Mouse (Mus musculus): ENCODE results near the gene Manba. TPM values are rescaled to one million over a fixed set of nuclear protein-coding genes. Genes with fewer than 3 reads are reported as not detected.

Manba gene
- polyA plus RNA-seq, 1 experiment from 2014 or later: 20.1 TPM

DNA sequence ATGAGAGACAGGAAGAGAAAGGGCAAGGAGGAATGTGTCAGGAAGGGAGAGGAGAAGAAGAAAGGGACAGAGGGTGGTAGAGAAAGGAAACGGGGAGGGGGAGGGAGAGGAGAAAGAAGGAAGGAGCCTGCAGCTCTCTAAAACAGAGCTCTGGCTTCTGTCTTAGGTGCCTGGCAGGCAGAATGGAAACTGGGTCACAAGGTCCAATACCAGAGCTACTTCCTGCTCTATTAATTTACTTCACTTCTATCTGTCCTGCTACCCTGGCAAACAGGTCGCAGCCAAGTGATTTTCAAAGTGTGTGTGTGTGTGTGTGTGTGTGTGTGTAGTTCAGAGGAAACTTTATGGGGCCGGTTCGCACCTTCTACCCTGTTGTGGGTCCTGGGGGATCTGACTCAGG lies 93.8 kb downstream of the Manba start:
- 42% methylated on average over 4 of the region's 4 CpGs for WGBS
- H3K4me3 ChIP-seq (ENCODE audit: low read length): no peak overlapping the region

DNA sequence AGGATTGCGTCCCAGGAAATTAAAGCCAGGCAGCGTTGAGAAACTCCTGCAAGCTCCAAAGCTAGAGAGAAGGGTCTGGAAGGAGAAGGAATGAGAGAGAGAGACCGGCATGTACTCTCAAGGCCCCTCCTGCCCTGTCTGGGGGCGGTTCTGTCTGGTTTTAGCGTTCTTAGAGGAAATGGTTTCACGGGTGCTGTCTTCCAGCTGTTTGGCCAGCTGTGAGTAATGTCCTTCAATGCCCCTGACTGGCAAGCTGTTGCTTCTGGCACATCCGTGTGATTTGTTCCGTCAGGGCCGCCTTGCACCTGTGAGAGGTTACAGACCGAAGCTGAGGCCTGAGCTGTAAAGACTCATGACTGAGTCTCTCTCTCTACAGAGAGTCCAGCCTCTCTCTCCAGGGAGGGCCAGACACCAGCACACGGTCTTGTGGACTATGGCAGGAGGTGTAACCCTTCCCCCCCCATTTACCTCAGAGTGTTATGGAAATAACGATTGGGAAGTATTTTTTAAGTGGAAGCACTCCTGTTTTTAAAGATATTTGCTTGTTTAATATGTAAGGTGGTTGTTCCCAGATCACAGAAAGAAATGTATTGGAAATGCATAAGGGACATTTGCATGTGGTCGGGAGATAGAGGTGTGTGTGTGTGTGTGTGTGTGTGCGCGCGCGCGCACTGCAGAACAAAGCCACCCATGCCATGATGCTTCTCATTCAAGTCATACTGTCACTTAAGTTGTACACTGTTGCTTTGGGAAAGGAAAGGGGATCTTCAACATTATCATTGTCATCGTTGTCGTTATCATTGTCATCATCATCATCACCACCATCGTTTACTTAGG lies 95.2 kb downstream of the Manba start:
- 67% methylated on average over 21 of the region's 21 CpGs for WGBS
- H3K4me3 ChIP-seq (ENCODE audit: low read length): no peak overlapping the region
- no peaks in the 10 kb centered on the region for H3K27me3 ChIP-seq (replicated peaks; ENCODE audit: control insufficient read depth, insufficient read depth, low read length)
- H3K9ac ChIP-seq (ENCODE audit: low read depth, low read length): no peak overlapping the region
- ATAC-seq: 0 out of 2 replicates have a peak, but pooled peaks have one; percentile 30
- no peak overlapping the region for H3K4me2 ChIP-seq (ENCODE audit: low read depth, low read length)
- H3K4me1 ChIP-seq (ENCODE audit: control insufficient read depth, insufficient read depth, low read length): peaks cover 6% of the 10 kb centered on the region; the same call in 1 of the 2 replicates
- no peaks in the 10 kb centered on the region for H3K9me3 ChIP-seq (ENCODE audit: control insufficient read depth, low read length)
- peaks cover 6% of the 10 kb centered on the region for H3K36me3 ChIP-seq (ENCODE audit: control insufficient read depth, insufficient read depth, low read length)
- no peak overlapping the region for H3K27ac ChIP-seq (ENCODE audit: low read length)

More for the DNA sequence above, 93.8 kb downstream of the Manba start:
- H3K4me2 ChIP-seq (ENCODE audit: low read depth, low read length): no peak overlapping the region
- H3K4me1 ChIP-seq (ENCODE audit: control insufficient read depth, insufficient read depth, low read length): peaks cover 6% of the 10 kb centered on the region; the same call in 1 of the 2 replicates
- no peak for ATAC-seq
- H3K36me3 ChIP-seq (ENCODE audit: control insufficient read depth, insufficient read depth, low read length): no peaks in the 10 kb centered on the region
- no peak overlapping the region for H3K9ac ChIP-seq (ENCODE audit: low read depth, low read length)
- H3K27me3 ChIP-seq (replicated peaks; ENCODE audit: control insufficient read depth, insufficient read depth, low read length): no peaks in the 10 kb centered on the region
- H3K27ac ChIP-seq (ENCODE audit: low read length): peak overlapping the region; percentile 10; the same call in 1 of the 2 replicates
- no peaks in the 10 kb centered on the region for H3K9me3 ChIP-seq (ENCODE audit: control insufficient read depth, low read length)

DNA sequence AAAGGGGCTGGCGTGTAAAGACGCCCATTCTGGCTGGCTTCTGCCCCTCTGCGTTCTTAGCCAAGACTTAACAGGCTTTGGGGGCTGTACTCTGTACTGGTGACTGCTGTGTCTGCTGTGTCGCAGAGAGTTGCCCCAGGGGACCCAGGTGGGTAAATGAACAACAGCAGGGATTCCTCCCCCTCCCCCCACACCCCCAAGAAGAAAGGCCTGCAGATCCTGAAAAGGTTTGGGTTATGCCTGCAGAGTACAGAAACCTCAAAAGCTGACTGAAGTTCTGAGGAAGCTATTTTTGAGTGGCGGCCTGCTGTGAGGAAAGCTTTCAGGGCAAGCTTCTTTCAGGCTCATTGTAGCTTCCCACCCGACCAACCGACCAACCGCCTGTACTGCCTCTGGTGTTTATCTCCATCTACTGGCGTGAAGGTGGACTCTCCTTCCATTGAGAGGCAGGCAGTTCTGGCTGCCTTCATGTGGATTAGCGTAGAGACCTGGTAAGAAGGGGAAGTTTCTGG lies 96.3 kb downstream of the Manba start:
- H3K4me3 ChIP-seq (ENCODE audit: low read length): no peak overlapping the region
- H3K27ac ChIP-seq (ENCODE audit: low read length): no peak overlapping the region
- peak; percentile 52; the same call in 1 of the 2 replicates for ATAC-seq
- peaks cover 9% of the 10 kb centered on the region for H3K36me3 ChIP-seq (ENCODE audit: control insufficient read depth, insufficient read depth, low read length)
- H3K9me3 ChIP-seq (ENCODE audit: control insufficient read depth, low read length): no peaks in the 10 kb centered on the region
- no peak overlapping the region for H3K9ac ChIP-seq (ENCODE audit: low read depth, low read length)
- 37% methylated on average over 10 of the region's 10 CpGs for WGBS
- no peak overlapping the region for H3K4me2 ChIP-seq (ENCODE audit: low read depth, low read length)
- H3K4me1 ChIP-seq (ENCODE audit: control insufficient read depth, insufficient read depth, low read length): peaks cover 6% of the 10 kb centered on the region; the same call in 1 of the 2 replicates
- H3K27me3 ChIP-seq (replicated peaks; ENCODE audit: control insufficient read depth, insufficient read depth, low read length): no peaks in the 10 kb centered on the region

DNA sequence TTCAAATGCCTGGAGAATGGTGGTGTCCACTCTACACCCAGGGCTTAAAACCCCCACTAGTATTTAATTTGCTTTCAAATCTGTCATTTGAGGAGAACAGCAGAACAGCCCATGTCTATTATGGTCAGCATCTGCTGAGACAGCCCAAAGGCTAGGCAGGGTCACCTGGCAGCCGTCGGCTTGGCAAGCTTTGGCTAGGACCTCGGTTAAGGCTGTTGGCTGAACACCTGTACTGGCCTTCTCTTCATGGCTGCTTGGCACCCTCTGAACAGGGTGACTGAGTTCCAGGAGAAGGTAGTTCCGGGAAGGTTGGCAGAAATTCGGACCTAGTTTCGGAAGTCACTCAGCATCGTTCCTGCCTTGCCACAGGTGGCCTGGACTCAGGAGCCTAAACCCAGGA lies 96.8 kb downstream of the Manba start:
- H3K4me2 ChIP-seq (ENCODE audit: low read depth, low read length): no peak overlapping the region
- H3K27me3 ChIP-seq (replicated peaks; ENCODE audit: control insufficient read depth, insufficient read depth, low read length): no peaks in the 10 kb centered on the region
- no peak overlapping the region for H3K27ac ChIP-seq (ENCODE audit: low read length)
- no peak overlapping the region for H3K4me3 ChIP-seq (ENCODE audit: low read length)
- H3K4me1 ChIP-seq (ENCODE audit: control insufficient read depth, insufficient read depth, low read length): peaks cover 6% of the 10 kb centered on the region; the same call in 1 of the 2 replicates
- ATAC-seq: no peak
- 90% methylated on average over 7 of the region's 7 CpGs for WGBS
- H3K36me3 ChIP-seq (ENCODE audit: control insufficient read depth, insufficient read depth, low read length): peaks cover 9% of the 10 kb centered on the region
- H3K9me3 ChIP-seq (ENCODE audit: control insufficient read depth, low read length): no peaks in the 10 kb centered on the region
- no peak overlapping the region for H3K9ac ChIP-seq (ENCODE audit: low read depth, low read length)

DNA sequence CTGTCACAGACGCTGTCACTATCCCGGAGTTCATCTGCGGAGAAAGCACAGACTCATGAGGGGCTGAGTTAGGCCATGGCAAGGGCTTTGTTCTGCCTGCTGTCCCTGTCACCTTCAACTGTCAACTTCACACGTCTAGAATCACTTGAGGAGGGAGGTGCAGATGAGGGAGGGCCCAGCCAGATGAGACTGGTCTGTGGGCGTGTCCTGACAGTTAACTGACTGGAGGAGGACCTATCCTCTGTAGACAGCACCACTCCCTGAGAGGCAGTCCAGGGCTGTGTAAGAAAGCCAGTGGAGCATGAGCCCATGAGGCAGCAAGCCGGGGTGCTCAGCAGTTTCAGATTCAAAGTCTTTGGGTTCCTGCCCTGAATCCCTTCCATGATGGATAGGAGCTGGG lies 100.1 kb downstream of the Manba start:
- Histone ChIP-seq H3K27ac (ENCODE audit: low read length) (no peak overlapping the region), H3K9ac (ENCODE audit: low read depth, low read length) (no peak overlapping the region), H3K4me2 (ENCODE audit: low read depth, low read length) (no peak overlapping the region), H3K9me3 (ENCODE audit: control insufficient read depth, low read length) (no peaks in the 10 kb centered on the region), H3K27me3 (replicated peaks; ENCODE audit: control insufficient read depth, insufficient read depth, low read length) (no peaks in the 10 kb centered on the region), H3K36me3 (ENCODE audit: control insufficient read depth, insufficient read depth, low read length) (peaks cover 22% of the 10 kb centered on the region), H3K4me1 (ENCODE audit: control insufficient read depth, insufficient read depth, low read length) (no peaks in the 10 kb centered on the region), H3K4me3 (ENCODE audit: low read length) (no peak overlapping the region)
- peak; percentile 52; the same call in 1 of the 2 replicates for ATAC-seq
- WGBS: 66% methylated on average over 6 of the region's 6 CpGs

DNA sequence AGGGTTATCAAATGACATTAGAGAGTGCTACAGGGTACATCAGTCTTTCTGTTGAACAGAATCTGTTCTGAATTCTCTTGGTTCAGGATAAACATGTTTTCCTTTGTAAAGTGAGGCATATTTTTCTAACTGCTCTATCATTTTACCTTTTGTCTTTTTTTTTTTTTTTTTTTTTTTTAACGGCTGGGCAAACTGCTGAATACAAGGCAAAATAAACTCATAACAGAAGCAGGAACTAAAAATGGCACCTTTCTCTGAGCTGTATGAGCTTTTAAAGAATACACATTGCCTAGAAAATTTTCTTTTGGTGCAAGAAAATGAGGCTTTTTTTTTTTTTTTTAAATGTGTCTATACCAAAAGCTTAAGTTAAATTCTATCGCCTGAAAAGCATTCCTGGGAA lies 100.6 kb downstream of the Manba start:
- H3K36me3 ChIP-seq (ENCODE audit: control insufficient read depth, insufficient read depth, low read length): peaks cover 24% of the 10 kb centered on the region
- ATAC-seq: no peak
- H3K4me2 ChIP-seq (ENCODE audit: low read depth, low read length): no peak overlapping the region
- no peaks in the 10 kb centered on the region for H3K9me3 ChIP-seq (ENCODE audit: control insufficient read depth, low read length)
- H3K9ac ChIP-seq (ENCODE audit: low read depth, low read length): no peak overlapping the region
- no peaks in the 10 kb centered on the region for H3K4me1 ChIP-seq (ENCODE audit: control insufficient read depth, insufficient read depth, low read length)
- H3K27me3 ChIP-seq (replicated peaks; ENCODE audit: control insufficient read depth, insufficient read depth, low read length): no peaks in the 10 kb centered on the region
- 83% methylated on average over 2 of the region's 2 CpGs for WGBS
- no peak overlapping the region for H3K27ac ChIP-seq (ENCODE audit: low read length)
- H3K4me3 ChIP-seq (ENCODE audit: low read length): no peak overlapping the region

DNA sequence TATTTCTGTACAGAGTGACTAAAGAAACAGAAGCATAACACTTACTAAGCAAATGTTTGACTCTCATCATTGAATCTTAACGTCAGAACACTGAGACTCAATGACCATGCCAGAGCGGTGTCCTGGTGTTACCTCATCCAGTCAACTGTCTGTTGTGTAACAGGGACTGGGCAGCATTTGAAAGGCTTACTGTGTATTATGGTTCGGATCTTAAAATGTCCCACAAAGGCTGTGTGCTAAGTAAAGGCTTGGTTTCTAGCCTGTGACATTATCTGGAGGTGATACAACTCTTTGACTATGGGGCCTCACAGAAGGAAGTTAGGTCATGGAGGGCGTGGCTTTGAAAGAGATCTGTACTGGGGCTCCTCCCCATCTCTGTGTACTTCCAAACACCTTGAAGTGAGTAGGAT lies 101.1 kb downstream of the Manba start:
- Histone ChIP-seq H3K36me3 (ENCODE audit: control insufficient read depth, insufficient read depth, low read length) (peaks cover 24% of the 10 kb centered on the region), H3K9me3 (ENCODE audit: control insufficient read depth, low read length) (no peaks in the 10 kb centered on the region), H3K27ac (ENCODE audit: low read length) (no peak overlapping the region), H3K27me3 (replicated peaks; ENCODE audit: control insufficient read depth, insufficient read depth, low read length) (no peaks in the 10 kb centered on the region), H3K9ac (ENCODE audit: low read depth, low read length) (no peak overlapping the region), H3K4me1 (ENCODE audit: control insufficient read depth, insufficient read depth, low read length) (no peaks in the 10 kb centered on the region), H3K4me3 (ENCODE audit: low read length) (no peak overlapping the region), H3K4me2 (ENCODE audit: low read depth, low read length) (no peak overlapping the region)
- ATAC-seq: peak; percentile 62
- WGBS: 88% methylated on average over 4 of the region's 4 CpGs

DNA sequence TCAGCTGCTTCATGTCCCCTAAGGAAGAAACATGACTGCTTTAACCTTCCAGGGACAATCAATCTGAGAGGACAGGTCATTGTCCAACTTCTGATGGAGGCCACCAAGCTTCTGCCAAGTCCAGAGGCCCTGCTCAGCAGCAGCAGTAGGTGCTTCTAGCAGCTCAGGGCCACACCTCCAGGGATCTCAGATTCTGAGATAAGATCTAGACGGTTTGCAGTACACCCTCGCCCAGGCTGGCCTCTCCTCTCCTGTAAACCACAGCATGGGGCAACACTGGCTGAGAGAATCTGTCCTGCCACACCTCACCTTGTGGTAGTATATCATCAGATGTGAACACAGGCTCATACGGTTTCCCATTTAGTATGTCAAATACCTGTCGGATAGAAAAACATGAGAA lies 105.1 kb downstream of the Manba start:
- no peaks in the 10 kb centered on the region for H3K27me3 ChIP-seq (replicated peaks; ENCODE audit: control insufficient read depth, insufficient read depth, low read length)
- H3K4me3 ChIP-seq (ENCODE audit: low read length): no peak overlapping the region
- no peak overlapping the region for H3K27ac ChIP-seq (ENCODE audit: low read length)
- peaks cover 9% of the 10 kb centered on the region for H3K4me1 ChIP-seq (ENCODE audit: control insufficient read depth, insufficient read depth, low read length)
- H3K4me2 ChIP-seq (ENCODE audit: low read depth, low read length): no peak overlapping the region
- ATAC-seq: peak; percentile 49
- peaks cover 27% of the 10 kb centered on the region for H3K36me3 ChIP-seq (ENCODE audit: control insufficient read depth, insufficient read depth, low read length)
- H3K9ac ChIP-seq (ENCODE audit: low read depth, low read length): no peak overlapping the region
- WGBS: 51% methylated on average over 4 of the region's 4 CpGs
- H3K9me3 ChIP-seq (ENCODE audit: control insufficient read depth, low read length): no peaks in the 10 kb centered on the region

DNA sequence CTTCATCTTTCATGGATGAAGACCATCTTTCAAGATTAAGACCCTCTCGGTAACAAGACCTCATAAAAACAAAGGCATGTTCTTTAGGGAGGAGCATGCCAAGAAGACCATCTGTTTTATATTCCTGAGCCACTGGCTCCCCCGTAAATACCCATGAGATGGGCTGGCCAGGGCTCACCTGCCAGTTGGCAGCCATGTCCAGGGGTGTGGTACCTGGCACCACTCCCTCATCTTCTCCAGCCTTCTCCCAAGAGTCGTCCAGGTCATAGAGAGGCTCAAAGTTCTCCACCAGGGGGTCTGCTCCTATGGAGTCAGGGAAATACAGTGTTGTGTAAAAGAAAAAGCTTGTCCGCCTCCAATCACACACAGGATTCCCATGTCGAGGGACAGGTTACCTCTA lies 106.0 kb downstream of the Manba start:
- H3K4me1 ChIP-seq (ENCODE audit: control insufficient read depth, insufficient read depth, low read length): peaks cover 9% of the 10 kb centered on the region
- ATAC-seq: no peak
- H3K4me2 ChIP-seq (ENCODE audit: low read depth, low read length): no peak overlapping the region
- H3K27me3 ChIP-seq (replicated peaks; ENCODE audit: control insufficient read depth, insufficient read depth, low read length): no peaks in the 10 kb centered on the region
- no peak overlapping the region for H3K9ac ChIP-seq (ENCODE audit: low read depth, low read length)
- peaks cover 24% of the 10 kb centered on the region for H3K36me3 ChIP-seq (ENCODE audit: control insufficient read depth, insufficient read depth, low read length)
- 78% methylated on average over 5 of the region's 5 CpGs for WGBS
- no peak overlapping the region for H3K27ac ChIP-seq (ENCODE audit: low read length)
- no peak overlapping the region for H3K4me3 ChIP-seq (ENCODE audit: low read length)
- H3K9me3 ChIP-seq (ENCODE audit: control insufficient read depth, low read length): no peaks in the 10 kb centered on the region

Data from intestine, embryonic 16.5 days (tissue).